Mouse (Mus musculus): ENCODE results near the gene C1s1.
A peak's percentile ranks its signal among the peaks of the same experiment; 100 is the strongest.
"Not testable (repeated sequence)": the region's sequence is repeated elsewhere in the genome, so short reads cannot be mapped to it uniquely, and the experiment has no call there.

The C1s1 gene

DNA sequence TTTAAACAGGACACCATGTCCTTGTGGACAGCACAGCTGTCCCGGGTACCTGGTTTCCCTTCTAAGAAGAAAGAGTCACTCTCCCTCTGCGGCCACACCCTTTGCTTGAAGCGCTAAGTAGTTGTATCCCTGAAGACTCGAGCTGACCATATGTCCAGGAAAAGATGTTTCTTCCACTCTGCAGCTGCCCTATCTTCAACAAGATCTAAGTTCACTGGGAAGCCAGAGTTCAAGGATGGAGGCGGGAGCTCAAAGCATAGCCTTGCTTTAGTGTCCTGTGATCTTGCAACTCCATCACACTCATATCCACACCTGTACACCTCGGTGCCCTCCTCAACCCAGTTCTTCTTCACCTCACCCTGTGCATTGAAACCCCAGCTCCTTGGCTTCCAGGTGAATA, 30.2 kb downstream of the C1s1 start:
- no peak for DNase-seq

DNA sequence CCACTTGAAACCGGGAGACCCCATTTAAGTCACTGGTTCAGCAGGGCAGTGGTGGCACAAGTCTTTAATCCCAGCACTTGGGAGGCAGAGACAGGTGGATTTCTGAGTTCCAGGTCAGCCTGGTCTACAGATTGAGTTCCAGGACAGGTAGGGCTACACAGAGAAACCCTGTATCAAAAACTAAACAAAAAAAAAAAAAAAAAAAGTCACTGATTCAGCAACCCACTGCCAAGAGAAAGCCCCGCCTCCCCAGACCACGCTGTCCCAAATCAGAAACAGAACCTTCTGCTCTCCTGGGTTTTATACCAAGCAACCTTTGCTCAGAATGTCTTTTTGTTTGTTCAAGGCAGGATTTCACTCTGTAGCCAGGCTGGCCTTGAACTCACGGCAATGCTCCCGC, 33.0 kb downstream of the C1s1 start:
- not testable (repeated sequence) for DNase-seq

GRCm38 (mm10) chr6:124508292-124508691, 33.9 kb downstream of the C1s1 start:
- peak; percentile 36 to 55 for DNase-seq

GRCm38 (mm10) chr6:124506991-124507390, 35.2 kb downstream of the C1s1 start:
- DNase-seq: peak in 1 of 2 experiments; percentile 18

GRCm38 (mm10) chr6:124505028-124505427, 37.1 kb downstream of the C1s1 start:
- no peak for DNase-seq

DNA sequence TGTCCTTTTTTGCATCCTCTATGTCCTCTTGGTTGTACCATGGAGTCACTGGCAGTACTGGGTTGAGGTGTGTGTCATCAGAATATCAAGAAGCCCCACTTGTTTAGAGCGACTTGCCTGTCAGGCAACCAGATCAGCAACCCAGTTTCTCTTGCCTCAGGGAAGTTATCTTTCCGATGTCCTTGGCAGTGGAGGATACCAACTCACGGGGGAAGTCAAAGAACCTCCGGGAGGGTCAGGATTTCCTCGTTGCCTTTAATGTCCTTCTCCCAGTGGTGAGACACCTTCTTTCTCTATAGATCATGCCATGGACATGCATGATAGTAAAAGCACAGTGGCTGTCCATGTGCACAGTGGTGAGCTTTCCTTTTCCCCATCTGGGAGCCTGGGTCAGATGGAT, 40.1 kb downstream of the C1s1 start:
- DNase-seq: no peak

DNA sequence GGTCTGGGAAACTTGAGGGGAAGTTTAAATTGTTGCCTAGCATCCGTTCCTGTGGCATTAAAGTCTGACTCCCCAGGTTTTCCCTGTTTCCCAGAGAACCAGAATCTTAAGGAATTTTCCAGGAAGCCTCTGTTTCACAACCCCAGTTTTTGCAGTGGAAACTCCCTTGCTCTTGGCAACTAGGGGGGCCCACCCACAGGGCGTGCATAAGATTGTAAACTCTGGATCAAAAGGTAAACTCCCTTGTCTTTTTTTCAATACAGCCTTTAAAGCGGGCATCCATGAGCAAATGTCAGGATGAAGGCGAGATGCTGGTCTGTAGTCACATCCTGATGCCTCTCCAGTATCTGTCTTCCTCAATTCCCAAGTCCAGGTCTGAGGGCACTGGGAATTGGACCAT, 40.7 kb downstream of the C1s1 start:
- no peak for DNase-seq

GRCm38 (mm10) chr6:124499914-124500566, 42.1 kb downstream of the C1s1 start:
- no peak for DNase-seq

GRCm38 (mm10) chr6:124496054-124496453, 46.1 kb downstream of the C1s1 start:
- DNase-seq: no peak

GRCm38 (mm10) chr6:124493886-124494285, 48.3 kb downstream of the C1s1 start:
- DNase-seq: no peak

DNA sequence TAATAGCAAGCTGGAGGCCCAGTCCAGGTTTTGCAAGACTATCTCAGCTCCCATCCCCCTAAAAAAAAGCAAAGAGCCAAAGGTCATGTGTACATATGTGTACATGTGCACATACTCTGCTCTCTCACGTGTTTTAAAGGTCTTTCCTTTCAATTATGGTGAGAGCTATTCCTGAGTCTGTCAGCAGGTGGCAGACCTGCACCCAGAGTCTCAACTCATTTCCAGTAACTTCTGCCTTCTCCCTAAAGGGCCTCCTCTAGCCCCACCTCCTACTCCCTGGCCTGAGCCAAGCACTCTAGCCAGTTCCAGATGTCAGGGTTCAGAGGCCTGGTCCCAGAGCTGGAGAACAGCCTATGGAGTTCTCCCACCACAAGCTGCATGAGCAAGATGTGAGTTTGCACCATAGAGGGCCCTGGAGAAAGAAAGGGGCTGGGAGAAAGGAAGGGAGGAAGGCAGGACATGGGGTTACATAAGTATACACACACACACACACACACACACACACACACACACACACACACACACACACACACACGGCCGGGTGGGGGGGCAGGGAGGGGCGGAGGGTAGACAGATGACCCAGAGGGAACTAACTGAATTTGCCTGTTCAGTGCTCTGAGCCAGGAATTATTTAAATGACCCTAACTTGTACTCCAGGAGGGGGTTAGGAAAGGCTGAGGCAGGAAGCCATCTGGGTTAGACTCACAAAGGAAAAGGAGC, 49.2 kb downstream of the C1s1 start, which contains the start of gene C1rl:
C1rl (plus strand) TSS at position 272 of the 720 bp plus-strand sequence.
- peak; percentile 71 to 75 for DNase-seq

DNA sequence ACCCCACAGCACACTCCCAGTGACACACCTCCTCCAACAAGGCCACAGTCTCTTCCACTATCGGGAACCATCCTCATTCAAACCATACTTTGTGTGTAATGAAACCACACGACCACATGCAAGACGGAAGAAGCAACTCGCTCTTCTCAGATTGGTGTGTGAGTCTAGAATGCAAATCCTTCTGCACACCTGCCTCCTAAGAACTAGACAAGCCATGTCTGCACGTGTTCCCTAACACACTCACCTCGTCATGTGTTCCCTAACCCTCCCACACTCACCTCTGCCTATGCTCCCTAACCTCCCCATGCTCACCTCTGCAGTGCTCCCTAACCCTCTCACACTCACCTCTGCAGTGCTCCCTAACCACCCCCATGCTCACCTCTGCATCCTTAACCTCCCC, 50.7 kb downstream of the C1s1 start:
- no peak for DNase-seq

GRCm38 (mm10) chr6:124488952-124489351, 53.2 kb downstream of the C1s1 start:
- no peak for DNase-seq

DNA sequence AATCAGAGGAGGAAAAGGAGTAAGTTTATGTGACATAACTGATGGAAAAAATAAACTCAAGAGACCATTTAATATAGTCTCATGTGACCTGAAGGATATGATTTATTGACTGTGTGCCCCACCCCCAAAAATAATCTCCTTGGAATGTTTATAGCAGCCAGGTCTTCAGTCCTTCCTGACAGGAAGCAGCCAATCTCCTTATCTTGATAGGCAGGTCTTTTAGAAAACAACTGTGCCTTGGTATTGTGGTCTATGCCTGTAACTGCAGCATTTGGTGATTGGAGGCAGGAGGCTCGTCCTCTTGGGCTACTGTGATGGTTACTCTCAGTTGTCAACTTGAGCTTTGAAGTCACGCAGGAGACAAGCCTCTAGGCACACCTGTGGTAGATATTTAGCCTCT, 54.6 kb downstream of the C1s1 start:
- no peak for DNase-seq

DNA sequence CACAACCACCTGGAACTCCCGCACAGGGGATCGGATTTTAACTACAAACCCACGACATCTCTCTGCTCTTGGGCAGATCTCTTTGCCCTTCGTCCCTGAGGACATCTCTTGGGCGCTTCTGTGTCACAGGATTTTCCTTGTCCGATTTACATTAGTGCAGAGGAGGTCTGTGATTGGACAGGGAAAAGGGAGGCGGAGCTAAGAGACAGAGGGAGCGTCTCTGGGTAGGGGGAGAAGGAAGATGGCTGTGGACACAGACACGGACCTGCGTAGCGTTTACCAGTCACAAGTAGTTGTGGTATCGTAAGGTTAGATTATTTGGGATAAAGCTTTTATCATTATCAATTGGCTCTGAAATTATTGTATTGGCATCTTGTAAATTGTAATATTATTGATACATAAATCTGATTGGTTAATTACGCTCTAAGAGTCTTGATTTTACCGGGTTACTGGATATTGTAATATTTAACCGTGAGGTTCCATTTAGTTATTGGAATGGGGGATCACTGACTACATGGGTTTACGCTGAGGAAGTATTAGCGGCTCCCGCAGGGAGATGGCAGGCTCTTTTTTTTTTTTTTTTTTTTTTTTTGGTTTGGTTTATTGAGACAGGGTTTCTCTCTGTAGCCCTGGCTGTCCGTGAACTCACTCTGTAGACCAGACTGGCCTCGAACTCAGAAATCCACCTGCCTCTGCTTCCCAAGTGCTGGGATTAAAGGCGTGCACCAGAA, 56.6 kb downstream of the C1s1 start:
- peak; percentile 41 to 42 for DNase-seq

- DNase-seq: no peak
Measured at GRCm38 (mm10) chr6:124484851-124485250, 57.3 kb downstream of the C1s1 start.

DNA sequence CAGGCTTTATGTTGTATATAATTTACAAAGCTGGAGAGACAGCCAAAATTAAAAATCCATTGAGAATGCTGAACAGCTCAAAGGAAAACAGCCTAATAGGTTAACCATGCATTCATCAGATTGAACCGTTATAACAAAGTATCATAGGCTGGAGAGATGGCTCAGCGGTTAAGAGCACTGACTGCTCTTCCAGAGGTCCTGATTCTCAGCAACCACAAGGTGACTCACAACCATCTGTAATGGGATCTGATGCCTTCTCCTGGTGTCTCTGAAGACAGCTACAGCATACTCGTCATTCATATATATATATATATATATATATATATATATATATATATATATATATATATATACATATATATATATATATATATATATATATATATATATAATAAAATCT, 58.3 kb downstream of the C1s1 start:
- DNase-seq: not testable (repeated sequence)

DNA sequence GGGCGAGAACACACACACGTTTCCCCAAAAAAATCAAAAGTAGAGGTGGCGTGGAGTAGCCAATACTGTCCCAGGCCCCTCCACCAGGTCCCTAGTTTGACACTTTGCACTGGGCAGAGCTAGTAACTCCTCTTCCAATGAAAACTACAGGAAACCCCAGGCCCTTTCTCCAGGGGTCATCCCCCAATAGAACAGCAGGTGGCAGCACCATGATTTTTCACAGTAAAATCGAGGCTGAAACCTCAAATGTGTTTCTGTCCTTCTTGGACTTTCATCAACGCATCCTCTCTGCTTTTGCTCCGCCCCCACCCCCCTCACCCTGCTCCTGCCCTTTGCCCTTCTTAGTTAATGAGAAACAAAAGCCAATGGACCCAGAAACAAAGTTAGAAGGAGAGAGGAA, 60.6 kb downstream of the C1s1 start:
- DNase-seq: peak; percentile 60 to 75

All from cerebellum, postnatal 14 days (tissue).